Mouse (Mus musculus): Measurements from ENCODE around the gene Robo3. TPM values are rescaled to one million over a fixed set of nuclear protein-coding genes. Genes with fewer than 3 reads are reported as not detected.

The Robo3 gene
- total and polyA plus RNA-seq, 2 experiments from 2014 or later = 0.12 TPM; not detected in 1

DNA sequence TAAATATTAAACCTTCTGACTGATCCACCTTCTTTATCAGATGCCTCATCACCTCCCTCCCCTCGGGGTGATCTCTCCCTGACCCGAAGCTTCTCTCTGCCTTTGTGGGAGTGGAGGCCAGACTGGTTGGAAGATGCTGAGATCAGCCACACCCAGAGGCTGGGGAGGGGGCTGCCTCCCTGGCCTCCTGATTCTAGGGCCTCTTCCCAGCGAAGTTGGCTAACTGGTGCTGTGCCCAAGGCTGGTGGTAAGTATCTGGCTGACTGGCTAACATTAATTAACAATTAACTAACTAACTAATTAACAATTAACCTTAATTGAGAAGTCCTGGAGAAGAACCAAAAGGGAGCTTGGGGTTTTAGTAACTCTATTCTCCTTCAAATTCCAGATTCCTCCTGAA is 20.1 kb downstream of the Robo3 start:
- Histone ChIP-seq H3K27ac (ENCODE audit: low read depth) (no peak overlapping the region), H3K9ac (replicated peaks; ENCODE audit: low read depth, low read length) (no peak overlapping the region), H3K9me3 (replicated peaks; ENCODE audit: control insufficient read depth, low read length) (no peaks in the 10 kb centered on the region), H3K36me3 (replicated peaks; ENCODE audit: control insufficient read depth, insufficient read depth, low read length) (peaks cover 12% of the 10 kb centered on the region; the same call in 1 of the 2 replicates), H3K4me3 (ENCODE audit: low read depth, low read length) (no peak overlapping the region), H3K27me3 (ENCODE audit: control insufficient read depth, insufficient read depth, low read length) (no peaks in the 10 kb centered on the region), H3K4me1 (ENCODE audit: control insufficient read depth, insufficient read depth) (peaks cover 8% of the 10 kb centered on the region), H3K4me2 (ENCODE audit: low read depth, low read length) (no peak overlapping the region)
- WGBS = 49% methylated on average over 3 of the region's 3 CpGs
- no peak for DNase-seq (ENCODE audit: low spot score)
- TF ChIP-seq EP300 (IDR thresholded peaks at IDR 0.05; ENCODE audit: low read depth) (no peak), CTCF (IDR thresholded peaks at IDR 0.05; ENCODE audit: low read depth) (no peak)
- no peak for ATAC-seq (ENCODE audit: insufficient read depth, low read depth)

DNA sequence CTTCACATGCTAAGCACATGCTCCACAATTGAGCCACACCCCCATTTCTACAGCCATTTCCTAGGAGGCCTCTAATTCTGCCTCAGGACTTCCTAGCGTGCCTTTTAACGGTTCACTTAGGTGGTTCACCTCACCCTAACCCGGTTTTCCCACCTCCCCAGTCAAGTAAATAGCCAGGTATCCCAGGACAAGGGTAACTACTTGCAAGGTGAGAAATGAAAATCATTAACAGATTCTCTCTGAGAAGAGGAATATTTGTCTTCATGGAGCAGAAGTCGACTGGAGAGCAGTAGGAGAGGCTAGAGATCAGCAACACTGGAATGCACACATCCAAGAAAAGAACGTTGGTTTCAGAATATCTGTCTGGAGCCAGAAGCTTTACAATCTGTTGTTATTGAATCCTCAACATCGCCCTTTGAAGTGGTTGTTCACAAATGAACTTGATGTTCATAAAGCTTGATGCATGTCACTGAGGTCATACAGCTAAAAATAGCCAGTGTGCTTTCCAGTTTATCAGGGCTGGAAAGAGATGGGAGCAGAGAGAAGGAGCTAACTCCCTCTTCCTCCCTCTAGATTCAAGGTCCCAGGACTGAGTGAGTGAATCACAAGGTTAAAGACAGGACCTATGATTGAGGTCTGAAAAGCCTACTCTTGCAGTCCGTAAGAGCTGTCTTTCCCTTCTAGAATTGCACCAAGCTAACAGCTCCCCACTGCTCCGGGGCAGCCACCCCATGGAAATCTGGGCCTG is 23.2 kb downstream of the Robo3 start:
- no peak overlapping the region for H3K4me3 ChIP-seq (ENCODE audit: low read depth, low read length)
- 46% methylated on average over 8 of the region's 8 CpGs for WGBS
- H3K27me3 ChIP-seq (ENCODE audit: control insufficient read depth, insufficient read depth, low read length) = no peaks in the 10 kb centered on the region
- H3K9me3 ChIP-seq (replicated peaks; ENCODE audit: control insufficient read depth, low read length) = no peaks in the 10 kb centered on the region
- peak overlapping the region; percentile 3; the same call in 1 of the 2 replicates for H3K4me2 ChIP-seq (ENCODE audit: low read depth, low read length)
- H3K27ac ChIP-seq (ENCODE audit: low read depth) = peak overlapping the region; percentile 60
- TF ChIP-seq CTCF (IDR thresholded peaks at IDR 0.05; ENCODE audit: low read depth) (no peak), EP300 (IDR thresholded peaks at IDR 0.05; ENCODE audit: low read depth) (no peak)
- H3K9ac ChIP-seq (replicated peaks; ENCODE audit: low read depth, low read length) = no peak overlapping the region
- peak; percentile 60 for DNase-seq (ENCODE audit: low spot score)
- H3K36me3 ChIP-seq (replicated peaks; ENCODE audit: control insufficient read depth, insufficient read depth, low read length) = peaks cover 12% of the 10 kb centered on the region; the same call in 1 of the 2 replicates
- peaks cover 8% of the 10 kb centered on the region for H3K4me1 ChIP-seq (ENCODE audit: control insufficient read depth, insufficient read depth)
- peak; percentile 62; the same call in 1 of the 2 replicates for ATAC-seq (ENCODE audit: insufficient read depth, low read depth)

DNA sequence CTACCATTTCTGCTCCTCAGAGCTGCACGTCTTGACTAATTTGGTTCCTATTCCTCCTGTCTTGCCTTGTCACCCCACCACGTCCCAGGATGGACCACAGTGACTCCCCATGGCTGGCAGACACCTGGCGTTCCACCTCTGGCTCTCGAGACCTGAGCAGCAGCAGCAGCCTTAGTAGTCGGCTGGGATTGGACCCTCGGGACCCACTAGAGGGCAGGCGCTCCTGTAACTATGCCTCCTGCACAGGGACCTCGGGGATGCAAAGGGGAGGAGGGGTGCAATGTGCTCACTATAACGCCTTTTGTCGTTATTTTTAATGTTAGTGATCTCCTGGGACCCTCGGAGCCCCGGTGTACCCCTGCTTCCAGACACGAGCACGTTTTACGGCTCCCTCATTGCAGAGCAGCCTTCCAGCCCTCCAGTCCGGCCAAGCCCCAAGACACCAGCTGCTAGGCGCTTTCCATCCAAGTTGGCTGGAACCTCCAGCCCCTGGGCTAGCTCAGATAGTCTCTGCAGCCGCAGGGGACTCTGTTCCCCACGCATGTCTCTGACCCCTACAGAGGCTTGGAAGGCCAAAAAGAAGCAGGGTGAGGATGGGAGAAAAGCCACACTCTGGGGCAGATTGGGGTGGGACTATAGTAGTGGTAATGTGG is 25.1 kb downstream of the Robo3 start:
- DNase-seq (ENCODE audit: low spot score) = peak; percentile 30
- Histone ChIP-seq H3K36me3 (replicated peaks; ENCODE audit: control insufficient read depth, insufficient read depth, low read length) (0 out of 2 replicates have a peak, but pooled peaks cover 8% of the 10 kb centered on the region), H3K27ac (ENCODE audit: low read depth) (no peak overlapping the region), H3K4me2 (ENCODE audit: low read depth, low read length) (no peak overlapping the region), H3K4me3 (ENCODE audit: low read depth, low read length) (no peak overlapping the region), H3K9ac (replicated peaks; ENCODE audit: low read depth, low read length) (no peak overlapping the region), H3K9me3 (replicated peaks; ENCODE audit: control insufficient read depth, low read length) (no peaks in the 10 kb centered on the region), H3K27me3 (ENCODE audit: control insufficient read depth, insufficient read depth, low read length) (no peaks in the 10 kb centered on the region), H3K4me1 (ENCODE audit: control insufficient read depth, insufficient read depth) (peaks cover 8% of the 10 kb centered on the region)
- peak; percentile 45; the same call in 1 of the 2 replicates for ATAC-seq (ENCODE audit: insufficient read depth, low read depth)
- WGBS = 27% methylated on average over 19 of the region's 19 CpGs
- TF ChIP-seq EP300 (IDR thresholded peaks at IDR 0.05; ENCODE audit: low read depth) (no peak), CTCF (IDR thresholded peaks at IDR 0.05; ENCODE audit: low read depth) (peak; percentile 53)

DNA sequence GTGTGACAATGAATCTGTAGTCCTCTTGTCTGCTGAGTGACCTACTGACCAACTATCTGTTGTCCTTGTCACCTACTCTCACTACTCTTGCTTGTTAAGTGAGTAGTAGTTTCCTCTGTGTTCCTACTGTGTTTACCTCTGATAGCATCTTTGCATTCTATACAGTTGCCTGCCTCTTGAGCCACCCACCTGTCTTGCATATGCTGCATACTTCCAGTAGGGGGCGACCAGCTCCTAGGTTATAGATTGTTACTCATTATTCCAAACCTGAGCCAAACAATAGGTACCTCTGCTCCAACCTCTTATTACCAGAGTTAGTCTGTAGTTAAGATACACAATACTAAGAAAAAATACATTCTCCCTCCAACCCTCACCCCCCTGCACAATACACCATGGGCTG is 26.7 kb downstream of the Robo3 start:
- H3K4me3 ChIP-seq (ENCODE audit: low read depth, low read length) = no peak overlapping the region
- H3K9ac ChIP-seq (replicated peaks; ENCODE audit: low read depth, low read length) = no peak overlapping the region
- H3K27me3 ChIP-seq (ENCODE audit: control insufficient read depth, insufficient read depth, low read length) = no peaks in the 10 kb centered on the region
- ATAC-seq (ENCODE audit: insufficient read depth, low read depth) (no peak), DNase-seq (ENCODE audit: low spot score) (no peak)
- H3K27ac ChIP-seq (ENCODE audit: low read depth) = no peak overlapping the region
- no peaks in the 10 kb centered on the region for H3K36me3 ChIP-seq (replicated peaks; ENCODE audit: control insufficient read depth, insufficient read depth, low read length)
- TF ChIP-seq EP300 (IDR thresholded peaks at IDR 0.05; ENCODE audit: low read depth) = no peak
- TF ChIP-seq CTCF (IDR thresholded peaks at IDR 0.05; ENCODE audit: low read depth) = peak; percentile 82
- peaks cover 8% of the 10 kb centered on the region for H3K4me1 ChIP-seq (ENCODE audit: control insufficient read depth, insufficient read depth)
- no peak overlapping the region for H3K4me2 ChIP-seq (ENCODE audit: low read depth, low read length)
- H3K9me3 ChIP-seq (replicated peaks; ENCODE audit: control insufficient read depth, low read length) = no peaks in the 10 kb centered on the region
- 0% methylated on average over 1 of the region's 1 CpGs for WGBS

DNA sequence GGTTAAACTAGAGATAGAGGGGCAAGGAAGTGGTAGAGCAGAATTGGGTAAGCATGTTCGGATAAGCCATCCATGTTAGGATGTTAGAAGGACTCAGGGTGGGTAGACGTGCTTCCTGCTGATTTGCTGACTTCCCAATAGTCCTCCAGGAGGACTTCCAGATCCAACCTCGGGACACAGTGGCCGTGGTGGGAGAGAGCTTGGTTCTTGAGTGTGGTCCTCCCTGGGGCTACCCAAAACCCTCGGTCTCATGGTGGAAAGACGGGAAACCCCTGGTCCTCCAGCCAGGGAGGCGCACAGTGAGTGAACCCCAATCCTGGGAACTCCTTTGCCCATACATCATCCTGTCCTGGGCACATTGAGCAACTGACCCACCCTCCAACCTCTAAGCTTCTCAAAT is 30.0 kb downstream of the Robo3 start:
- Histone ChIP-seq H3K4me3 (ENCODE audit: low read depth, low read length) (peak overlapping the region; percentile 32), H3K9me3 (replicated peaks; ENCODE audit: control insufficient read depth, low read length) (no peaks in the 10 kb centered on the region), H3K4me2 (ENCODE audit: low read depth, low read length) (peak overlapping the region; percentile 49), H3K4me1 (ENCODE audit: control insufficient read depth, insufficient read depth) (no peaks in the 10 kb centered on the region; the same call in 1 of the 2 replicates), H3K36me3 (replicated peaks; ENCODE audit: control insufficient read depth, insufficient read depth, low read length) (no peaks in the 10 kb centered on the region), H3K27ac (ENCODE audit: low read depth) (no peak overlapping the region), H3K9ac (replicated peaks; ENCODE audit: low read depth, low read length) (peak overlapping the region; percentile 14; the same call in 1 of the 2 replicates), H3K27me3 (ENCODE audit: control insufficient read depth, insufficient read depth, low read length) (no peaks in the 10 kb centered on the region)
- DNase-seq (ENCODE audit: low spot score) = no peak
- WGBS = 73% methylated on average over 7 of the region's 7 CpGs
- TF ChIP-seq CTCF (IDR thresholded peaks at IDR 0.05; ENCODE audit: low read depth) = no peak
- ATAC-seq (ENCODE audit: insufficient read depth, low read depth) = no peak

All from heart, postnatal 0 days (tissue).